ENCODE assay signal across 26 mouse cellular contexts in the genomic region with DNA sequence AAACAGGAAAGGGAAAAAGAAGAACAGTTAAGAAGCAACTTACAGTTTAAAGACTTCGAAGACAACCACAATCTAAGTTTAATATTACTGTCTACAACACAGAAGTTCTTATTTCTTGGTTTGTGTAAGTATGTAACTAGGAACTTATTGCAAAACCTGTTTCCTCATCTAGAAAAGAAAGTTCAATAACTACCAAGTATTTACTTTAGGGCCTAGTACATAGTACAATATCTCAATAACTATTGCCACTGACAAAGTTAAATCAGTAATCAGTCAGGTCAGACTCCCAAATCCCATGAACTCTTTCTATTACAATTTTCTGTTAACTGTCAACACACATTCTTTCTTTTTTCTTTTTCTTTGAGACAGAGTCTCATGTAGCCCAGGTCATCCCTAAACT. TPM values are rescaled to one million over a fixed set of nuclear protein-coding genes. Genes with fewer than 3 reads are reported as not detected.
DNase-seq lines count a peak whose midpoint lies in the region; ATAC-seq and TF ChIP-seq lines count a peak whose summit lies in the region.
"Had no signal": no experiment of that assay in that cellular context is flagged by ENCODE, and none has a peak within 500 bp of the region (broad histone marks: within the 10 kb centered on the region; RNA-seq: fewer than 3 reads in every experiment).

No protein-coding gene starts in this region.

- H3K4me1 ChIP-seq in thymus, adult 2 months (replicated peaks; ENCODE audit: control insufficient read depth, insufficient read depth, low read length) = peaks cover 21% of the 10 kb centered on the region
- peaks cover 13% of the 10 kb centered on the region; the same call in 1 of the 2 replicates for H3K4me1 ChIP-seq in intestine, postnatal 0 days (replicated peaks; ENCODE audit: control insufficient read depth, insufficient read depth, low read length)
- peaks cover 47% of the 10 kb centered on the region for H3K4me1 ChIP-seq in liver, embryonic 15.5 days (replicated peaks)

- H3K27ac ChIP-seq in thymus, adult 2 months (ENCODE audit: control insufficient read depth, insufficient read depth, low read length) = peak overlapping the region; percentile 51
- no peak overlapping the region for H3K27ac ChIP-seq in intestine, postnatal 0 days (ENCODE audit: low read depth, low read length)
- H3K27ac ChIP-seq in liver, embryonic 15.5 days (replicated peaks) = 0 out of 2 replicates have a peak overlapping the region, but pooled peaks have one; percentile 7
- H3K27ac ChIP-seq: embryonic facial prominence, embryonic 13.5 days; forebrain, embryonic 10.5 days; forebrain, embryonic 15.5 days; gastrocnemius, adult 2 months; heart, adult 2 months; hindbrain, embryonic 14.5 days; left cerebral cortex, adult 2 months; limb, embryonic 13.5 days had no signal

- H3K4me2 ChIP-seq in intestine, postnatal 0 days (replicated peaks; ENCODE audit: low read depth) = peak overlapping the region; percentile 37; the same call in 1 of the 2 replicates
- H3K4me2 ChIP-seq in liver, embryonic 15.5 days = peak overlapping the region; percentile 31
- H3K4me2 ChIP-seq: embryonic facial prominence, embryonic 13.5 days; forebrain, embryonic 15.5 days; heart, embryonic 12.5 days; hindbrain, embryonic 14.5 days; limb, embryonic 13.5 days; lung, embryonic 14.5 days; midbrain, embryonic 11.5 days had no signal

- no peak for ATAC-seq in intestine, postnatal 0 days
- no peak for ATAC-seq in liver, embryonic 15.5 days (ENCODE audit: insufficient read depth)
- no peak for ATAC-seq in CD4-positive, CD25-positive, alpha-beta regulatory T cell, adult 4 months
- ATAC-seq: forebrain, embryonic 15.5 days; inflammation-experienced regulatory T-cells, adult 6 months; midbrain, embryonic 16.5 days had no signal

- DNase-seq in thymus, adult 2 months = no peak
- no peak for DNase-seq in thymus, adult 18-20 months
- no peak for DNase-seq in heart, postnatal 25 days (ENCODE audit: low spot score)
- no peak for DNase-seq in layer of hippocampus, postnatal 10 days (ENCODE audit: low spot score in 2 of 2)
- DNase-seq: adrenal gland, adult 8-10 months; cerebellum, adult 9-10 months; embryo, embryonic 11 days; gastrocnemius, adult 2 months; gastrocnemius, postnatal 36 days; heart, adult 2 months; kidney, postnatal 25 days; lung, embryonic 14.5 days; lung, postnatal 36 days had no signal

- peaks cover 16% of the 10 kb centered on the region for H3K36me3 ChIP-seq in thymus, adult 2 months (ENCODE audit: control insufficient read depth, insufficient read depth, low read length)
- peaks cover 14% of the 10 kb centered on the region for H3K36me3 ChIP-seq in intestine, postnatal 0 days (ENCODE audit: control insufficient read depth, insufficient read depth)
- peaks cover 30% of the 10 kb centered on the region for H3K36me3 ChIP-seq in liver, embryonic 15.5 days (replicated peaks)
- H3K36me3 ChIP-seq: forebrain, embryonic 15.5 days had no signal

- no peak for TF ChIP-seq CTCF in thymus, adult 2 months (IDR thresholded peaks at IDR 0.05; ENCODE audit: borderline replicate concordance, control insufficient read depth, extremely low read depth, insufficient read depth, low read length, poor library complexity)
- TF ChIP-seq CTCF in intestine, postnatal 0 days (IDR thresholded peaks at IDR 0.05; ENCODE audit: low read depth) = no peak

- no peak for TF ChIP-seq POLR2A in thymus, adult 2 months (IDR thresholded peaks at IDR 0.05; ENCODE audit: control insufficient read depth, extremely low read depth, insufficient read depth, low read length, poor library complexity)

- no peaks in the 10 kb centered on the region for H3K9me3 ChIP-seq in intestine, postnatal 0 days (ENCODE audit: control insufficient read depth)
- no peaks in the 10 kb centered on the region for H3K9me3 ChIP-seq in liver, embryonic 15.5 days (replicated peaks)
- H3K9me3 ChIP-seq: embryonic facial prominence, embryonic 13.5 days; forebrain, embryonic 10.5 days; forebrain, embryonic 15.5 days; heart, embryonic 12.5 days; limb, embryonic 13.5 days had no signal

- intact Hi-C loops in heart, postnatal 25 days (cut with DNase I) = no loop called here

- no peaks in the 10 kb centered on the region for H3K27me3 ChIP-seq in thymus, adult 2 months (ENCODE audit: control insufficient read depth, insufficient read depth, low read length)
- no peaks in the 10 kb centered on the region for H3K27me3 ChIP-seq in intestine, postnatal 0 days (replicated peaks; ENCODE audit: control insufficient read depth, insufficient read depth, low read length)
- H3K27me3 ChIP-seq in liver, embryonic 15.5 days = no peaks in the 10 kb centered on the region
- H3K27me3 ChIP-seq: forebrain, embryonic 15.5 days; heart, embryonic 12.5 days; limb, embryonic 13.5 days had no signal

- no peak overlapping the region for H3K9ac ChIP-seq in intestine, postnatal 0 days (ENCODE audit: low read depth, low read length)
- no peak overlapping the region for H3K9ac ChIP-seq in liver, embryonic 15.5 days
- H3K9ac ChIP-seq: embryonic facial prominence, embryonic 13.5 days; forebrain, embryonic 15.5 days; heart, embryonic 12.5 days; hindbrain, embryonic 14.5 days; limb, embryonic 13.5 days; lung, embryonic 14.5 days had no signal

- H3K4me3 ChIP-seq in thymus, adult 2 months (ENCODE audit: control insufficient read depth, insufficient read depth, low read length) = no peak overlapping the region
- H3K4me3 ChIP-seq in intestine, postnatal 0 days (ENCODE audit: low read depth, low read length) = no peak overlapping the region
- H3K4me3 ChIP-seq in liver, embryonic 15.5 days (replicated peaks) = no peak overlapping the region
- H3K4me3 ChIP-seq: embryonic facial prominence, embryonic 13.5 days; forebrain, embryonic 10.5 days; forebrain, embryonic 15.5 days; gastrocnemius, adult 2 months; heart, adult 2 months; heart, embryonic 12.5 days; left cerebral cortex, adult 2 months; limb, embryonic 13.5 days had no signal

- WGBS in thymus, adult 2 months = 10% methylated on average over 1 of the region's 1 CpGs
- 66% methylated on average over 1 of the region's 1 CpGs for WGBS in intestine, postnatal 0 days
- 53% methylated on average over 1 of the region's 1 CpGs for WGBS in liver, embryonic 15.5 days (ENCODE audit: insufficient replicate concordance)

RNA-seq across cellular contexts. Expression of gene Atp13a3, which starts 20.2 kb away (rescaled TPM):
- polyA plus RNA-seq in thymus, adult 2 months (2012; rRNA removed) = 68.1 and 102 TPM in 2 replicates
- 22.0 and 23.9 TPM in 2 replicates for polyA plus RNA-seq in intestine, postnatal 0 days (2015; fragmentation: Nextera tagmentation; extraction: Ambion mirVana)
- polyA plus RNA-seq in liver, embryonic 15.5 days (2015; fragmentation: Nextera tagmentation; extraction: Ambion mirVana) = 6.2 and 6.5 TPM in 2 replicates
- 10 to 100 TPM; 52.4 to 61.6 TPM for total RNA-seq in heart, postnatal 25 days (2021)
- polyA plus RNA-seq in CD4-positive, CD25-positive, alpha-beta regulatory T cell, adult 4 months (2017; shearing (Covaris generic)) = 10 to 100 TPM in 1 of 2 experiments, 1 to 10 TPM in 1; 8.8 to 13.1 TPM
- 10 to 100 TPM; 63.7 to 72.4 TPM for total RNA-seq in layer of hippocampus, postnatal 10 days (2021)
